Mouse (Mus musculus): Measurements from ENCODE around the gene Ncoa6.
A peak's percentile ranks its signal among the peaks of the same experiment; 100 is the strongest.
"Not testable (repeated sequence)": the region's sequence is repeated elsewhere in the genome, so short reads cannot be mapped to it uniquely, and the experiment has no call there.

Ncoa6 gene

DNA sequence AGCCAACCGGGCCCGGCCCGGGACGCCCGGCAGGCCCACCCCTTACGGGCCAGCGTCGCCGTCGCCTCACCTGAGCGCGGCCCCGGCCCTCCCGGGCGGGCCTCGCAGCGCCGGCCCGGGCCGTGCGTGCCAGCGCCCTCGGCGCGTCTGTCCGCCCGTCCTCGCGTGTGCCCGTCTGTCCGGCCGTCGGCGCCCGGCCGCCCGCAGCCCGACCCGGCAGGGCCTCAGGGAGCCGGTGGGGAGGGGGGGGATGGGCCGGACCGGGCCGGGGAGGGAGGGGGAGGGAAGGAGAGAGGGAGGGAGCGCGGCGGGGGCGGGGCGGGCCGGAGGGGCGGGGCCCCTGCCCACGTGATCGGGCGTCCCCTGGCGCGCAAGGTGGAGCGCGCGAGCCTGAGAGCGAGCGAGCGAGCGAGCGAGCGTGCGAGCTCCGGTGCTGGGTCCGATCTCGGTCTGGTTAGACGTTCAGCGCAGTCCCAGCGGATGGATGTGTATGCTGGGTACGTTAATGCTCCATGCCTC is at the start of gene Ncoa6:
Ncoa6 (minus strand) TSS at position 325 of the 519 bp plus-strand sequence.
- peak; percentile 36 to 37 for DNase-seq (ENCODE audit: low spot score in 2 of 2)

DNA sequence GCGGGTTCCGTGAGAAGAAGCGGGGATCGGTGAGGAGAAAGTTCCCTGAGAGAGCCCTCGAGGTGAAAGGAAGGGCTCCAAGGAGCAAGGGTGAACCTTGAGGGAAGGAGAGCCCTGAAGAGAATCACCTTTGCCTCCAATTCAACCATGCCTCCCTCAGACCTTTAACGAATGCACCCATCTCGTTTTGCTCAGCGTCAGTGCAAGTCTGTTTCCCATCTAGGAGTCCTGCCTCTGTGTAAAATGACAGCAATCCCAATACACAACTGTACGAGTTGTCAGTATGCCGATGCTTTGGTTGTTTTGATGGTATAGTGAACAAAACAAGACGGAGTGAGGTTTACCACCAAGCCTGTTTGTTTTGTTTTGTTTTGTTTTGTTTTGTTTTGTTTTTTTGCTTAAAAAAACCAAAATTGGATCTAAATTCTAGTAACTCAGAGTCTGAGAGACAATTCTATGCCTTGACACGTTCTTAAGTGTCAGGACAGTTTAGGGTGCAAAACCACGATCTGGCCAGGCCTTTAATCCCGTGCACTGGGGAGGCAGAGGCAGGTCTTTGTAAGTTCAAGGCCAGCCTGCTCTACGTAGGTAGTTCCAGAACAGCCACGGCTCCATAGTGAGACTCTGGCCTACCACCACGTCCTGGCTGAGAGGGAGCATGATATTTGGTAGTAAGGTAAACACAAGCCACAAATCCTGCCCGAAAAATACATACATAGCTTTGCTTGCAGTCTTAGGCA is 45.0 kb upstream of the Ncoa6 start:
- no peak for DNase-seq (ENCODE audit: low spot score in 2 of 2)

DNA sequence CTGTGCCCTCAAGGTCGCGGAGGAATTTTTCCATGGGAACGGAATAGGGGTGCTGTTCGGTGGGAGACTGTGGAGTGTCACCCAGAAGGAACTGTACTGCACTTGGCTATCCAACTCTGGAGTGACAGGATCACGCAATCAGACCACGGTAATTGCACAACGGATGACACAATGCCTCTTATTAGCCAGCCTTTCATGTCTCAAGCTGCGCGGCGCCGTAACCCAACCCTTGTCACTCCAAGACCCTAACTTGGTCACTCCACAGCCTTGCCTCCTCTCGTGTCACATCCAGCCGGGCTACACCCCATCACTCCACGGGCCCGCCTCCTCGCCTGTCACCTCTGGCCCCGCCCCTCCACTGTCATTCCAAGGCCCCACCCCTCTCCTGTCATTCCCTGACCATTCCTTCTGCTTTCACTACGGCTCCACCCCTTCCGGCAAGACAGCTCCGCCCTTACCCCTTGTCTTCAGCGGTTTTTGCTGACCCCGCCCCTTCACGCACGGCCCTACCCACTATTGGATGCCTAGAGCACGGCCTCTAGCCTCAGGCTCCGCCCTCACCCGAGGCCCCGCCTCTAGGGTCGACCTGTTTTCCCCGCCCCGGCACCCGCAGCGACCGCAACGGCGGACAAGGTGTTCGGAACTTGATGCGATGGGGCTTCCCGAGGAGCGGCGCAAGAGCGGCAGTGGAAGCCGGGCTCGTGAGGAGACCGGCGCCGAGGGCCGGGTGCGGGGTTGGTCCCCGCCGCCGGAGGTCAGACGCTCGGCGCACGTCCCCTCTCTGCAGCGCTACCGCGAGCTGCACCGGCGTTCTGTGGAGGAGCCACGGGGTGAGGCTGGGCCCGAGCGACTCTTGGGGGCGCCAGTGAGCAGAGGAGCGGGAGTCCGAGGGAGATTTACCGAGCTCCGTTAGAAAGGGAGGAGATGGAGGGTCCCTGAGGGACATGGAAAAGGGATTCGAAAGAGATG is 44.0 kb upstream of the Ncoa6 start, which contains the start of the genes Acss2 and Ggt7:
Acss2 (plus strand) TSS at position 494 of the 969 bp plus-strand sequence.
Ggt7 (minus strand) TSS at position 783 of the 969 bp plus-strand sequence.
- DNase-seq (ENCODE audit: low spot score in 2 of 2) = peak; percentile 98 to 99

DNA sequence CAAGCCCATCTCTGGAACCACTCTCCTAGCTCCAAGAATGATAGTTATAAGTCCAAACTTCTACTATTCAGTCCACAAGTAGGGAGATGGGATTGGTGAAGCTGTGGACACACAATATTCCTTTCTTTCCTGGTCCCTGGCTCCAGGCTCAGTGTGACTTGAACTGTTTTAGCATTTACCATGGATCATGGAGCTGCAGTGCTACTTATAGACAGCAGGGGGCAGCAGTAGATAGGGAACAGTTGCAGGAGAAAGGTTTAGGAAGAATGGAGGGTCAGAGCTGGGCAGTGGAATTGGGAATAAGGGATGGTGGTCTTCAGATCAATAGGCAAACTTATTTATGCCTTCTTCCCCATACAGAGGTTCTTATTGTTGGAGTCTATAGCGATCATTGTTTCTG is 42.2 kb upstream of the Ncoa6 start:
- peak; percentile 39 to 45 for DNase-seq (ENCODE audit: low spot score in 2 of 2)

DNA sequence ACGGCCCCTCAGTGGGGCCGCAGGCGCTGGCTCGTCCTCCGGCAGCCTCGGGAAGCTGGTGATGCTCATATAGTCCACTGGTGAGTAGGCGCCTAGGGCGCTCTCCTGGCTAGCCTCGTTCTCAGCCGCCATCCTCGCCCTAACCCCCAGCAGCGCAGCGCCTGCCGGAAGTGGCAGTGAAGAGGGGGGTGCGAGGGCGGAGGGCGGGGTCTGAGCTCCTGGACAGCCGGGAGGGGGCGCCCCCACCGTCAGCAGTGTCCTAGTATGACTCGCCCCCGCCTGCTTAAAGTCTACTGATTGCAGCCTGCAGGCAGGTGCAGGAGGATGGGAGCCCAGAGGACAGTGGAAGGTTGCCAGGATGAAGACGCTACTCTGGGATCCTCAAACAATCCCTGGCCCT is 41.0 kb upstream of the Ncoa6 start:
- peak; percentile 25 to 46 for DNase-seq (ENCODE audit: low spot score in 2 of 2)

DNA sequence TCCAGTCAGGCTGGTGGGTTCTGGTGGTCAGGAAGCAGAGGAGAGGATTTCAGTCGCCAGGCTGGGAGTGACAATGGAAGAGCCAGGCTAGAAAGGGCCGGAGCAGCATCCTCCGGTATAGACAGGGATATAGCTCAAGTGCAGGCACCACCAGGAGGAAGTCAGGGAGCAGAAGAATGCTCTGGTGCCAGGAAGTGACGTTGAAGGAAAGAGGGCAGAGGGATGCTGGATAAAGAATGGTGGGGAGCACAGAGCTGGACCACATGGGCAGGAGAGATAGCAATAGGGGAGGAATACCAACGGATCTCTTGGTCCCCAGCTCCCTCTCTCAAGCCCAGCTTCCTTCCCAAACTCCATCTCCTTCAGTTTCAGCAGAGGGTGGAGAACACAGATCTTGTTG is 39.8 kb upstream of the Ncoa6 start:
- DNase-seq (ENCODE audit: low spot score in 2 of 2) = no peak

DNA sequence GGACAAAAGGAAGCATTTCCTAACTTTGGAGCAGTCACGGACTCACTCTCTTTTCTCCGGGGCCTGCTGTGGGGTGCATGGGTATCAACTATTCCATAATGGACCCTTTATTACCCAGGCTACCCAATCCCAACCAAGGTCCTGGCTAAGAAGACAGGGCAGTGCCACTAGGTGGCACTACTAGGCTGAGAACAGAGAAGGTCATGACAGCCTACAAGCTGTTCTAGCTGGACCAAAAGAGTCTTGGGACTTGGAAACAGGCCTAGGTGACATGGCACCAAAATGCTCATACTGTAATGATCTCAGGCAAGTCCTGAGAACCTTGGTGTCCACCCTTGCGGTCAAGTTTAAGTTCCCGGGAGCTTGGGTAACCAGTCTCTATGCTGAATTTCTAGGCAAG is 38.8 kb upstream of the Ncoa6 start:
- peak; percentile 37 to 40 for DNase-seq (ENCODE audit: low spot score in 2 of 2)

DNA sequence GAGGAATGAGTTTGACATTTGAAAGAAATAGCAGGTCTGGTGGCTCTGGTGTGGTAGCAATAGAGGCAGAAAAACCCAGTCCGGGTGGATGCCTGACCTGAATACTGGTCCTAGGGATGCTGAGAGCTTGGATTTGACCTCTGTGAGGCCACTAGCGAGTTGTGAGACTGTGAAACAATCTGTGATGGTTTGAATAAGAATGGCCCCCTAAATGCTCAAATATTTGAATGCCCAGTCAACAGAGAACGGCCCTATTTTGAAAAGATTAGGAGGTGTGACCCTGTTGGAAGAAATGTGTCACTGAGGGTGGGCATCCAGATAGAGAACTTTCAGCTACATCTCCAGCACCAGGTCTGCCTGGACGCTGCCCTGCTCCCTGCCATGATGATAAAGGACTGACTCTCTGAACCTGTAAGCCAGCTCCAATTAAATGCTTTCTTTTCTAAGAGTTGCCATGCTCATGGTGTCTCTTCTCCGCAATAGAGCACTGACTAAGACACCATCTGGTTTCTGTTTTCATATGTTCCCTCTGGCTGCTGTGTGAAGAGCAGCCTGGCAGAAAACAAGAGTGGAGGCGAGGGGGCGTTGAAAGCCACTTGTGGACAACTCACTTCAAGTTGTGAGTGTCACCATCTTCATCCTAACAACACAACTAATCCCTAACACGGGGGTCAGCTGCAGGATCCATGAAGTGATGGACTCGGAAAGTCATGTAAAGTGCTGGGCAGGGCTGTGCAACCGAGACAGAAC is 34.2 kb upstream of the Ncoa6 start:
- no peak for DNase-seq (ENCODE audit: low spot score in 2 of 2)

DNA sequence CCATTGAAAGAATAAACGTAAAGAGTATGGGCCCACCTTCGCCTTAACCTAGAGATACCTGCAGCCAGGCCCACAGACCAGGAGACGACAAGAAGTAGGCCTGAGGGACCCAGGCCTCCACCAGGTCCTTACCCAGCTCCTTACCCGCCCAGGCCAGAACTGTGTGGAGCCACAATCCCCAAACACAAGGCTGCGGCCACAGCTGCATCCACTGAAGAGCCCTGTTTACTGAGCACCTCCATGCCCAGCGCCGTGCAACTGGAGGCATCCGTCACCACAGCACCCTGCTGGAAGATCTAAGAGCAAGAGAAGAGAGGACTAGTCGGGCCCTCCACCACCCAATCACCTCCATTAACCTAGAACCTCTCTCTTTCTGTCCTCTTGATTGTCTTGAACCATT is 32.1 kb upstream of the Ncoa6 start:
- no peak for DNase-seq (ENCODE audit: low spot score in 2 of 2)

DNA sequence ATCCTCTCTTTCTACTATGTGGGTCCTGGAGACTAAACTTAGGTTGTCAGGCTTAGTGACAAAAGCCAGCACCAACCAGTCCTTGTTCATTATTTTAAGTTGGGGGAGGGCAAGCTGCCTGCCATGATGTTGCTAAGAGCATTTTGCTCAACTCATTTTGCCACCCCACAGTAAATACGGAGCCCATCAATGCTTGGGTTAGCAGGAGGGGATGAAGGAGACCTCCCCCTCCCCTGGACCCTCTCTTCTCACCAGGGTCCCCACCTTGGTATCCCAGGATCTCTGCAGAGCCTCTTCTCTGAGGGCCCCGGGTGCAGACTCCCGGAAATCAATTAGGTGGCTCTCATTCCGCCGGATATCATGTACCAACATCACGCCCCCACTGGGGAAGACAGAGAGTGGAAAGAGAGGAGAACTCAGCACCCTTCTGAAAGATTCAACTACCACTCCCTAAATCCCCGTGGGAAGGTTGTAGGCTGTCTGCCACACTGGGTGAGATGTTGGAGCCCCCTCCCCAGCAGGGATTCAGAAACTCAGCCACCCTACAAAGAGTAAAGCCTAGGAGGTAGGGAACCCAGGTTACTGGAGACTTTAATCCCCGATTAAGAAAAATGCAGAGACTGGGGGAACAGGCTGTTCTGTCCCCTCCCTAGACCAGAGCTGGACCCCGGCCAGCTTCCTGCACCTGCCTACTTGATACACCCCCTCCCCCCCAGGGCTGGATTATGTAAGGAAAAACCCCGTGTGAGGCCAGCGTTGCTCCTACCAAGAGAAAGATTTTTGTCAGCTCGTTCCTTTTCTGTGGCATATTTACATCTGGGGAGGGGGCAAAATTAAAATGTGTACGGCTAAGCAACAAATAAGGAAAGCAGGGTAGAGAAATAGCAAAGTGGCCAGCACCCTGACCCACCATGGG is 31.0 kb upstream of the Ncoa6 start:
- no peak for DNase-seq (ENCODE audit: low spot score in 2 of 2)

DNA sequence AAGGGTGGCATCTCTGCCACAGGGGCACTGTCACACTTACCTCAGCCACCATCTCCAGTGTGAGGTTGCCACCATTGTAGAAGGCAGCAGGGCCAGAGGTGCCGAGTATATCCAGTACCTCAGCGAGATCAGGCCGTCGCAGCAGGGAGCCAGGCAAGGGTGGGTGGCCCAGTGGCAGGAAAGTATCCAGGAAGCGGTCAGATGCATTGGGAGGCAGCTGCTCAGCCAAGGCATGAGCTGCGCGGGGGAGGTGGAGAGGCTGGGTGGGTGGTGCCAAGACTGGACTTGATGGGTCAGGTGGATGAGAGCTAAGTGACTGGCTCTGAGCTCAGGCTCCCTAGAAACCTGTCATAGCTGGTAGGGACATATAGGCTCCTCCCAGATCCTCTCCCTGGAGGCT is 28.9 kb upstream of the Ncoa6 start:
- no peak for DNase-seq (ENCODE audit: low spot score in 2 of 2)

DNA sequence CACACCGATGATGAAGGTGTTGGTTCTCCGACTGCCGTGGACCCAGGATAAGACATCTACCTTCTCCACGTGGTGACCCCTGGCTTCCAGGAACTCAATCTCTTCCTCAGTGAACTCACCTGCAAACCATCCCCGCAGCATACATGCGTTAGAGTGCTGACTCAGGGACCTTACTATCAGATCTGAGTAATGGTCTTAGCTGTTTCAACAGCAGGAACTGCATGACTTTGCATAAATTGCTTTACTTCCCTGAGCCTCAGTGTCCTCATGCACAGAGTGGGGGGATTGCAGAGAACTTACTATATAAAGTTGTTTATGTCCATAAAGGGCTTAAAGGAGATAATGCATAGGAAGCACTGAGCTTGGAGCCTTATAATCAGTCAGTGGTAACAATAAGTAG is 17.3 kb upstream of the Ncoa6 start:
- no peak for DNase-seq (ENCODE audit: low spot score in 2 of 2)

DNA sequence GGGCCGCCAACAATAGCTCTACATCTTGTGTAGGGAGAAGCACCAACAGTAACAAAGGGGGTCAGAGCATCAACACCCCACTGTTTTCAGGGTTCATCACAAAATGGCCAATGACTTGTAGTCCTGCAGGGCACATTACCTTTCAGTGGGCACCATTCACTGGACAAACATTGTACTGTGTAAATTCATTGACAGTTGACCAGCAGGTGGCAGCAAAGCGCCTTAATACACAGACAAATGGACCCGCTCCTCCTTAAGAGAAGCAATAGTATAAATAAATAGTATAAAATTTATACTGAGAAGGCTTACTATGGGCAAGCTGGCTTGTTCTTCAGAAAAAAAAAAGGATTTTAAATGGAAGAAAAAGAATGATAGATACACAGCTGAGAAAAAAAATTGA is 8.3 kb upstream of the Ncoa6 start:
- DNase-seq (ENCODE audit: low spot score in 2 of 2) = peak in 1 of 2 experiments; percentile 30

DNA sequence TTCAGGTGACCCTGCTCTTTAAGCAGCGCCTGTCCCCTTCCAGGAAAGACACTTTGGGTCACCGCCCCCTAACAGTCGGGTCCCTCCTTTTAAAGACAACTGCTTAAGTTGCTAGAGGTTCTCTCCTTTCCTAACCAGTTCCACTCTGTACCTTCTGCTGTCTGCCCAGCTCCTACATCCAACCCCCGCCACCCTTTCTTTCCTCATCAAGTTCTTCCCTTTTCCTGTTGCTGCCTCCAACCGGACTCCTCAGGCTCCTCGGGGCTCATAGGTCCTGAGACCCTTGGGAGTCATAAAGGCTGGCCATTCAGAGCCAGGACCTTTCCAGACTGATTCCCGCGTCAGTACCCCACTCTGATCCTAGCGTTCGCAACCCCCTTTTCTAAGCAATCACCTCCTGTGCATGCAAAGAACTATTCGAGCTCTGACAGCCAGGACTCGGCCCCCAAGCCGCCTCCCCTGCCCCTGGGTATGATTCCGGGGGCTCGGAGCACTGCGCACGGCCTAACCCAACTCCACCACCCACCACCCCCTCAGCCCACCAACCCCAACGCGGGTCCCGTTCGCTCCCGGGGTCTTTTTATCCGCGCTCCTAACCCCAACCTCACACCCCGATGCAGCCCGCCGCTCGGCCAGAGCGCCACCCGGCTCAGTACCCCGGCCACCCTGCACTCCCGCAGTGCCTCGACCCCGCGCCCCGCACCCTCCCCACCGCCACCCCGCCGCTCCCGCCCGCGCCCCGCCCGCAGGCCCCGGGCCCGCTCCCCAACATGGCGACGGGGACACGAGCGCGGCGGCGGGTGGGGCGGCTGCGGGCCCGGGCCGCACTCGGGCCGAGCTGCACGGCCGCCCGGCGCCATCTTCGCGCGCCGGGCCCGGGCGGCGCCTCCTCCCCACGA is 774 bp downstream of the Ncoa6 start:
- peak; percentile 21 to 51 for DNase-seq (ENCODE audit: low spot score in 2 of 2)

DNA sequence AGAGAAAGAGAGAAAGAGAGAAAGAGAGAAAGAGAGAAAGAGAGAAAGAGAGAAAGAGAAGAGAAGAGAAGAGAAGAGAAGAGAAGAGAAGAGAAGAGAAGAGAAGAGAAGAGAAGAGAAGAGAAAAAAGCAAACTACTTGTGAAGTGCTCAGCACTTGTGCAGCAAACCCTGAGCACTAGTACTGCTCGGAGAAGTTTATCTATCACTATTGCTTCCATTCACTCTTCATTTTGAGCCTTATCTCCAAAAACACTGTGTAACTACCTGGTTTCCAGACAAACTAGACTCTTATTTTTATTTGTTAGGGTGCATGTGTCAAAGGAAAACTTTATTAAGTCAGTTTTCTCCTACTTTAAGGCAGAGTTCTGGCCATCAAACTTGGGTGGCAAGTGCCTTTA is 6.8 kb downstream of the Ncoa6 start:
- DNase-seq (ENCODE audit: low spot score in 2 of 2) = no peak

DNA sequence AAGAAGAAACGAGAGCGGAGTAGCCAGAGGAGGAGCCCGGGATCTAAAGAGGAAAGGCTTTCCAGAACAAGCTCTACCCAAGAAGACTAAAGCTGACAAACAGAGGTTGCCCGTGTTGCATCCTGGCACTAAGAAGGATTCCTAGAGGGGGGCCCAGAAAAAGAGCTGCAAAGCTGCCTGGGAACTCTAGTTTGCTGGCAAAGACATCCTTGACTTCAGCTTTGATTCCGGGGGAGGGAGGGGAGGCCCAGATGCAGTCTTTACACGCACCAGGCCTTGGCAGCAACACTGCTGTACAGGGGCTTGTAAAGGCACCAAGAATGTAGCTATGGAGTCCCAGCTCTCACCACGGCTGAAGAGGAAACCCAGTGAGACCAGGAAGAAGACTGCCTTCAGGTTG is 20.1 kb downstream of the Ncoa6 start:
- DNase-seq (ENCODE audit: low spot score in 2 of 2) = no peak

DNA sequence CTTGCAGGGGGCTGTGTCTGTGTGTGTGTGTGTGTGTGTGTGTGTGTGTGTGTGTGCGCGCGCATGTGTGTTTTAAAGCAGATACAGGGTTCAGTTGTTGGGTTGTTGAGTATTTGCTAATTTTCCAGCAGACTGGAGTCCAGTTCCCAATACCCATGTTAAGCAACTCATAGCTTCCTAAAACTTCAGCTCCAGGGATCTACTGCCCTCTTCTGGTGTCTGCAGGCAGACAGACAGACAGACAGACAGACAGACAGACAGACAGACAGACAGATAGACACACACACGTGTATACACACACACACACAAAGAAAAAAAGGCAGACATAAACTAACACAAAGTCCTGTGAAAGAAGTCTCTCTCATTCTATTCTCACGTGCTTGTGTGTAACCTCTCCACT is 22.4 kb downstream of the Ncoa6 start:
- no peak for DNase-seq (ENCODE audit: low spot score in 2 of 2)

DNA sequence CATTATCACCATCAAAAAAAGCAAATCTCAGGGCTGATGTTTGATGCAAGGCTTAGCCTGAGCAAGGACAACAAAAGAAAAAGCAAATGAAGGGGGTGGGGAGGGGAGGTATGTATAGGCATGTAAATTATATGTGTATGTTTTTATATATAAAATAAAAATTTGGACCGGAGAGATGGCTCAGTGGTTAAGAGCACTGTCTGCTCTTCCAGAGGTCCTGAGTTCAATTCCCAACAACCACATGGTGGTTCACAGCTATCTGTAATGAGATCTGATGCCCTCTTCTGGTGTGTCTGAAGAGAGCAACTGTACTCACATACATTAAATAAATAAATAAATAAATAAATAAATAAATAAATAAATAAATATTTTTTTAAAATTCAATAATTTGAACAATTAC is 25.8 kb downstream of the Ncoa6 start:
- DNase-seq (ENCODE audit: low spot score in 2 of 2) = not testable (repeated sequence)

DNA sequence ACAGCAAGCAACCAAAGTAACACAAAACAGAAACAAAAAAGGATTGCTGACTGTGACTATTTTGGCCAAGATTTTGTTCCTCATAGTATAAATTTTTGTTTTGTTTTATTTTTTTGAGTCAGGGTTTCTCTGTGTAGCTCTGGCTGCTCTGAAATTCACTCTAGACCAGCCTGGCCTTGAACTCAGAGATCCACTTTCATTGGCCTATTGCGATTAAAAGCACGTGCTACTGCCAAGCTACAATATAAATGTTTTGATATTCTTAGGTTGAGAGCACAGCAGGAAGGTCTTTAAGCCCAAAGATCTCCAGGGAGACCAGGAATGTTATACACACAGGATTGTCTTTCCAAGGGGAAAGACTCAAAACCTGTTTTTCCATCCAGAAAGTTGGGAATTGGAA is 30.2 kb downstream of the Ncoa6 start:
- DNase-seq (ENCODE audit: low spot score in 2 of 2) = no peak

DNA sequence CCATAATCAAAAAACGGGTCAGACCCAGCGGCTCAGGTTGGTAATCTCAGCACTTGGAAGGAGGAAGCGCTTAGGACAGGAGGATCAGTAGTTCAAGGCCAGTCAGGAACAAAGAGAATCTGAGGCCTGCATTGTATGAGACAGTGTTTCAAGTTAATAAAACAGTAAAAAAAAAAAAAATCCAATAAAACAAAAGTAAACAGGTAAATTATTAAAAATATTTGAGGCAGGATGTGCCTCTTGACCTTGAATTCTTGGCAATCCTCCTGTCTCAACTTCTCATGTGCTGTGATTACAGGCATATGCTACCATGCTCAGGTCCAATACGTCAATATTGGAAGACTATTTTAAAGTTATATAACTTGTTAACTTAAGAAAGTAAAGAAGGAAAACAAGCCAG is 30.8 kb downstream of the Ncoa6 start:
- no peak for DNase-seq (ENCODE audit: low spot score in 2 of 2)
